Mouse (Mus musculus) bone marrow, adult 2 months (tissue): ENCODE data around the gene Hmgxb4.

ENCODE experiments used
- CTCF ChIP-seq: fragments of 200-500 bp; IDR thresholded peaks from 2 replicates; pipeline ENCODE4 v1.5.1; 2011; ENCODE audit warnings: low read length, control low read depth; ENCODE audit not compliant: control insufficient read depth, insufficient read depth
- POLR2A ChIP-seq: fragments of 200-500 bp; IDR thresholded peaks from 2 replicates; pipeline ENCODE4 v1.6.1; 2011; ENCODE audit warnings: low read depth, mild to moderate bottlenecking, control low read depth, low read length, borderline replicate concordance; ENCODE audit not compliant: control insufficient read depth

DNA sequence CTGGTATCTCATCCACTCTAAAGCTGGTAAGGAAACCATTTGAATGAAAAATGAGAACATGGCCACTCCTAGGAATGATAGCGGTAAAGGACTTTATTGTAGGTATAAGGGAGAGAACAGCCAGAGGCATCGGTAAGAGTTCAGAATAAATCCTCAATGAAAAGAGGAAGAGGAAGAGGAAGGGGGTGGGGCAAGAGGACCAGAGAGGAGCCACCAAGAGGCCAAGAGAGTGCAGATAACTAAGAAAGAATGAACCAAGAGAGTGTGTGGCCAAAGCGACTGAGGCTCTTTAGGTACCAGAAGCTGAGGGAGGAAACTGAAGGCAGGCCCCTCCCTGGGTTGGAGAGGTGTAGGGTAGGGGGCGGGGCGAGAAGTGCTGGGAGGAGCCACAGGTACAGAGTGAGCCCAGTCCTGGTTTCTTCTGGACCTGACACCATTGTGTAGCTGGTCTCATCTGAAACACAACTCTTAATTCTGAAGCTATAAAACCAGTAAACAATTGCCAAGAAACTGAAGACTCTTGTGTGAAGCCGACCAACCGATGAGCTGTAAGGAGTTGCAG is 20.8 kb upstream of the Hmgxb4 start:
- TF ChIP-seq CTCF (no peak), POLR2A (no peak)
